Mouse (Mus musculus): ENCODE measurements around the gene Mog.

- TF ChIP-seq POLR2A (IDR thresholded peaks at IDR 0.05; ENCODE audit: low read depth, low read length) (no peak), CTCF (IDR thresholded peaks at IDR 0.05; ENCODE audit: borderline replicate concordance, insufficient read depth, low read length) (no peak)
Observed at GRCm38 (mm10) chr17:37051745-37052144, 28.5 kb upstream of the Mog start.

Data from embryonic fibroblast, embryonic 13.5 days (primary cell).